Mouse (Mus musculus): ENCODE results near the gene Platr17.

DNA sequence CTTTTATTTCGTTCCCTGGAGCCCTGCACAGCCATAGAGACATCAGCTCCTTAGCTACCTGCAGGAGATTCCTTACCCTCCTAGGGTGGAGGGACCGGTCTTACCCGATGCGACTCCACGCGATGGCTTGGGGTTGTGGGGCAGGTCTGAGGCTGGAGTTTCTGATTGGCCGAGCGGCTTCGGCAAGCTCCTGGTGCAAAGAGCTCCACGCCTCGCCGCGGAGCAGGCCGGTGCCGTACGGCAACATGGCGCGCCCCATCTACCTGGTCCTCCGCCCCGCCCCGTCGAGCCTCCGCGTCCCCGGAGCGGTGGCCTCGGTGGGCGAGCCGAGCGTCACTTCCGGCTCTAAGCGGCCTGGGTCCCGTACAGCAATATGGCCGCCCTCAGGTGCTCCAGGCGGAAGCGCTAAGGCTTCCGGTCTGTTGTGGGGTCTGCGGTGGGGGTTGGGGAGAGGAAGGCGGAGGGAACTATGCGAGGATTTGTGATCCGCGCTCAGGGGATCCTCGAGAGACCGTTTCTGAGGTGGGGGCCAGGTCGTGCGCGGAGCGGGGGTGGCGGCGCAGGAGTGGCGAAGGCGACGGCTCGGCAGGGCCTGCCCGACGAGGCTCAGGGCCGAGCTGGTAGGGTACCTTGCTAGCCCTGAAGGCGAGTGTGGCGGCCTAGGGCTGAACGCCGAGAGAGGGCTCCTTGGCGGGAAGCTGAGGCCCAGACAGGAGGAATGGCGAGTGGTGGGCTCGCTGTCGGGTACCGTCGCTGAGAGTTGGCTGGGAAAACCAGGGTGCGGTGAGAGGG is 4.3 kb downstream of the Platr17 start, which contains the start of gene Daxx:
- TF ChIP-seq CTCF (IDR thresholded peaks at IDR 0.05; ENCODE audit: low read depth, low read length) (no peak), POLR2A (IDR thresholded peaks at IDR 0.05; ENCODE audit: extremely low read depth, insufficient read depth, low read length) (peak; percentile 40; the same call in 1 of the 2 replicates)
